Mouse (Mus musculus) forebrain, embryonic 11.5 days (tissue): Measurements from ENCODE around the gene Zfhx3. TPM values are rescaled to one million over a fixed set of nuclear protein-coding genes. Genes with fewer than 3 reads are reported as not detected.

Experiments used
- ATAC-seq: fragments of 200-750 bp; cut with Nextera tagmentation; replicated peaks from 2 replicates; pipeline ENCODE4 v1.8.0; 2017; ENCODE audit warnings: moderate TSS enrichment; ENCODE audit not compliant: low FRiP score
- DNase-seq: peaks from one replicate; pipeline ENCODE4 v3.0.0-alpha.2; 2017; ENCODE audit warnings: low spot score
- H3K27ac ChIP-seq: fragments of 300-500 bp; sonication (generic); 2 replicates; pipeline ENCODE4 v1.5.1; 2014; ENCODE audit warnings: low read depth, low read length
- H3K27me3 ChIP-seq: fragments of 300-500 bp; sonication (generic); 2 replicates; pipeline ENCODE4 v1.6.1; 2014; ENCODE audit warnings: mild to moderate bottlenecking, low read length, mixed read lengths; ENCODE audit not compliant: control insufficient read depth, insufficient read depth
- H3K36me3 ChIP-seq: fragments of 300-500 bp; sonication (generic); 2 replicates; pipeline ENCODE4 v1.6.1; 2014; ENCODE audit warnings: mild to moderate bottlenecking, low read length, moderate library complexity, mixed read lengths; ENCODE audit not compliant: control insufficient read depth, insufficient read depth
- H3K4me1 ChIP-seq: fragments of 300-500 bp; sonication (generic); replicated peaks from 2 replicates; pipeline ENCODE4 v1.6.1; 2014; ENCODE audit warnings: low read length, mixed read lengths; ENCODE audit not compliant: control insufficient read depth, insufficient read depth
- H3K4me2 ChIP-seq: fragments of 300-500 bp; sonication (generic); 2 replicates; pipeline ENCODE4 v1.6.1; 2014; ENCODE audit warnings: low read depth, mild to moderate bottlenecking, low read length, moderate library complexity, mixed read lengths; ENCODE audit not compliant: severe bottlenecking
- H3K4me3 ChIP-seq: fragments of 300-500 bp; sonication (generic); 2 replicates; pipeline ENCODE4 v1.5.1; 2014; ENCODE audit warnings: low read depth, low read length
- H3K9ac ChIP-seq: fragments of 300-500 bp; sonication (generic); 2 replicates; pipeline ENCODE4 v1.6.1; 2014; ENCODE audit warnings: low read length
- H3K9me3 ChIP-seq: fragments of 300-500 bp; sonication (generic); 2 replicates; pipeline ENCODE4 v1.6.1; 2016; ENCODE audit warnings: low read length, mixed read lengths; ENCODE audit not compliant: control insufficient read depth
- WGBS: fragments of 180-500 bp; shearing (Covaris S2); extraction: QIAGEN DNeasy Blood & Tissue Kit; methylation state at CpG from one replicate; pipeline ENCODE4 v1.1.7; 2014; 5-methylcytosine and 5-hydroxymethylcytosine counted together
- polyA plus RNA-seq: library from polyadenylated mRNA; unstranded; fragments of >200 nt; fragmentation: Nextera tagmentation; extraction: Ambion mirVana; gene quantifications from 2 replicates; pipeline ENCODE4 v1.2.1, GENCODE M21; 2014

The Zfhx3 gene
- polyA plus RNA-seq, 1 experiment from 2014 or later = 22.9 TPM

DNA sequence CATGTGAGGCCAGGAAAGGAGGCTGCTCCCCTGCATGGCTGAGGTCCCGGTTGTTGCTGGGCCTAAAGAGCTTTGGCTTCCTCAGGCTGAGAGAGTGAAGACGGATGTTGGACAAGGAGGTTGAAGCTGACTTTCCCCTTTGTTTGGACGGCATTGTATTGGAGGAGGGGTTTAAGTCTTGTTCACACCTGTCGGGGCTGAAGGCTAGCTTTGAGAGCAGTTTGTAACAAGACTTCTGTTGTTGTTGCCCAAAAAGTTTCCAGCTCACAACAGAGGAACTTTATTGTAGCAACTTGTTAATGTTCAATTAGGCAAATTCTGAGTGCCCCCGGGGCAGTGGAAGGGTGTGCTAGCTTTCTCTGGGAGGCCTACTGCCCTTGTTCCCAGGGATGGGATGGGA lies 790.9 kb downstream of the Zfhx3 start:
- Histone ChIP-seq H3K27me3 (no peaks in the 10 kb centered on the region), H3K4me3 (no peak overlapping the region), H3K4me1 (peaks cover 42% of the 10 kb centered on the region), H3K9me3 (no peaks in the 10 kb centered on the region), H3K4me2 (no peak overlapping the region), H3K27ac (no peak overlapping the region), H3K36me3 (no peaks in the 10 kb centered on the region), H3K9ac (no peak overlapping the region)
- WGBS = 60% methylated on average over 5 of the region's 5 CpGs
- DNase-seq (no peak), ATAC-seq (no peak)

DNA sequence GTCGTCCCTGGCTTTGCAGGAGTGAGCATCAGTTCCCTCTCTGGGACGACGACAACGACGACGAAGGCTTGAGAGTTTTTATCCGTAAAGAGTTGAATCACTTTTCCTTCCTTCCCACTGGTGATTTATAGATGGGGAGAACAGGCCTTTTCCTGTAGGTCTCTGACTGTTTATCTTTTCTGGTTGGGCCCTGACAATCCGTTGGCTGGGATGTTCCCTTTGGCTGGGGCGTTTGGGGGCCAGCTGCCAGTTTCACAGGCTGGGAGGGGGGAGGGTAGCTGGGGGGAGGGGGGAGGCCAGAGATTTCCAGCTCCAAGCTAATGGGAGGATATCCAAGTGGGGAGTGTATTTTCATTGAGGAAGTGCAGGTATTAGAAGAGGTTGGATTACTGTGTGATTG lies 794.0 kb downstream of the Zfhx3 start:
- no peak for ATAC-seq
- Histone ChIP-seq H3K27me3 (no peaks in the 10 kb centered on the region), H3K27ac (no peak overlapping the region), H3K4me3 (no peak overlapping the region), H3K4me1 (peaks cover 24% of the 10 kb centered on the region; the same call in 1 of the 2 replicates), H3K4me2 (no peak overlapping the region), H3K9ac (no peak overlapping the region), H3K9me3 (no peaks in the 10 kb centered on the region), H3K36me3 (no peaks in the 10 kb centered on the region)
- 58% methylated on average over 9 of the region's 9 CpGs for WGBS
- no peak for DNase-seq

DNA sequence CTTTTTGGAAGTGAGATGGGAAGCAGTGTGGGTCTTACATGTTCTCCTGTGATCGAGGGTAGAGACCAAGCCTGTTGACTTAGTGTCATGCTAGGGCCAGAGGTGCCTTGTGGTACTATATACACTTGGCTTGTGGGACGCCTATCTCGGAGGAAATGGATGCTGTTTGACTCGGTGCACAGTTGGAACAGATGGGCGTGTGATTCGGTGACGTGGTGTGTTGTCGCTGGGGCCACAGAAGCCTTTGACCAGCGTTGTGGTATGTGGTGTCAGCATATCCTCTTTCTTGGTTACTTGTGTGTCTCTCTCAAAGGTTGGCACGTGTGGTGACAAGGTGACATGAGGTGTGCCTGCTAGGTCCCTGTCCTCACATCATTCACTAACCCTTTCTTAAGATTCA lies 795.7 kb downstream of the Zfhx3 start:
- Histone ChIP-seq H3K4me1 (peaks cover 12% of the 10 kb centered on the region; the same call in 1 of the 2 replicates), H3K27ac (no peak overlapping the region), H3K9ac (no peak overlapping the region), H3K4me2 (no peak overlapping the region), H3K36me3 (no peaks in the 10 kb centered on the region), H3K27me3 (no peaks in the 10 kb centered on the region), H3K9me3 (no peaks in the 10 kb centered on the region), H3K4me3 (no peak overlapping the region)
- DNase-seq (no peak), ATAC-seq (no peak)
- WGBS = 94% methylated on average over 10 of the region's 10 CpGs

DNA sequence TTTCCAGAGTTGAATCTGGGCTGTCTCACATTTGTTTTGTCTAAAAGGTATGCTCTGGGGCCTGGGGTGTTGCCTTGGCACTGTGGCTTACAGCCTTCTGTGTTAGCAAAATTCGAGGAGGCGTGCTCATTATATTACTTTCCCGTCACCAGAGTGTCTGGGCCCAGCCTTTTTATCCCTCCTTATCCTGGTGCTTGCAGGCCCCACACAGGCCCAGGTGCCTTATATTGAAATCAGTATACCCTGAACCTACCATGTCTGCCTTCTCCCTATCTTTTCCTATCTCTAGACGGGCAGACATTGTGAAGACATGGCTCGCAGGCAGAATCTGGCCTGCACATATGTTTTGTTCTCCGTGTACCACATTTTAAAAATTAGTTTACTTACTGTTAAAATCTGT lies 797.1 kb downstream of the Zfhx3 start:
- H3K36me3 ChIP-seq = no peaks in the 10 kb centered on the region
- ATAC-seq (no peak), DNase-seq (no peak)
- H3K4me3 ChIP-seq = no peak overlapping the region
- no peak overlapping the region for H3K27ac ChIP-seq
- no peaks in the 10 kb centered on the region for H3K27me3 ChIP-seq
- H3K4me2 ChIP-seq = no peak overlapping the region
- no peaks in the 10 kb centered on the region for H3K9me3 ChIP-seq
- WGBS = 78% methylated on average over 6 of the region's 6 CpGs
- H3K9ac ChIP-seq = no peak overlapping the region
- H3K4me1 ChIP-seq = peaks cover 6% of the 10 kb centered on the region; the same call in 1 of the 2 replicates

DNA sequence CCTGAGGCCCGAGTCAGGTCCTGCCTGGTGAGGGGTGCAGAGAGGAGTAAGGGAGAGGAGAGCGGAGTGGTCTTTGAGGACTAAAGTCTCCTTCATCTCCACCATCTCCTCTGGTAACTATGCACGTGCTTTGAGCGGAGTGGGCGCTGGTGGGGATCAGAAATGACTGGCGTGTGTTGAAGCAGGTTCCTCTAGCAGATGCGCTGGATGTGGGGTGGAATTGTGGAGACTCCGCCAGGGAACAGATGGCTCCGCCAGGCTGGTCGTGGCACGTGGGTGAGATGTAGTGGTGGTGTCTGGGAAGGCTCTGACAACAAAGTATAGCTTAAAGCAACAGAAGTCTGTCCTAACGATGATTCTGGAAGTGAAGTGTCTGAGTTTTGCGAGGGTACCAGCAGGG lies 798.0 kb downstream of the Zfhx3 start:
- DNase-seq (no peak), ATAC-seq (no peak)
- WGBS = 89% methylated on average over 13 of the region's 13 CpGs

DNA sequence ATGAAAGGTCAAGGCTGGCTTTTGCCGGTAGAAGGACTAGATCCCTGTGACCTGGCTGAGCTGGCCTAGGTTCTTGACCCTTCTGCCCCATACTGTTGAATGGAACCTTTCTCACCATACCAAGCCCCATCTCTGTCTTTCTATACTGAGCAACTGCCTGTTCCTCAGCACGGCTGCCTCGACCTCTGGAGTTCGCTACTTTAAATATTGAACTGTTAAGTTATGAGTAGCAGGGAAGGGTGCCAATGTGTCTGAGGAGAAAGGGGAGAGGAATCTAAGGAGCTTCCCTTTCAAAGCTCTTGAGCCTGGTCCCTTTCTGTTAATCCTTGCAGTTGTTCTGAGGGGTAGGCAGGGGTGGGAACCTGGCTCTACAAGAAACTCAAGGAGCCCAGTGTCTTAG lies 799.2 kb downstream of the Zfhx3 start:
- Histone ChIP-seq H3K4me3 (no peak overlapping the region), H3K4me1 (0 out of 2 replicates have a peak, but pooled peaks cover 1% of the 10 kb centered on the region), H3K36me3 (no peaks in the 10 kb centered on the region), H3K9me3 (no peaks in the 10 kb centered on the region), H3K4me2 (no peak overlapping the region), H3K27ac (no peak overlapping the region), H3K9ac (no peak overlapping the region), H3K27me3 (no peaks in the 10 kb centered on the region; the same call in 1 of the 2 replicates)
- ATAC-seq (no peak), DNase-seq (no peak)
- 92% methylated on average over 4 of the region's 4 CpGs for WGBS

More for the DNA sequence above, 798.0 kb downstream of the Zfhx3 start:
- Histone ChIP-seq H3K36me3 (no peaks in the 10 kb centered on the region), H3K9ac (no peak overlapping the region), H3K4me3 (no peak overlapping the region), H3K4me1 (peaks cover 4% of the 10 kb centered on the region; the same call in 1 of the 2 replicates), H3K27ac (no peak overlapping the region), H3K9me3 (no peaks in the 10 kb centered on the region), H3K27me3 (no peaks in the 10 kb centered on the region), H3K4me2 (no peak overlapping the region)

DNA sequence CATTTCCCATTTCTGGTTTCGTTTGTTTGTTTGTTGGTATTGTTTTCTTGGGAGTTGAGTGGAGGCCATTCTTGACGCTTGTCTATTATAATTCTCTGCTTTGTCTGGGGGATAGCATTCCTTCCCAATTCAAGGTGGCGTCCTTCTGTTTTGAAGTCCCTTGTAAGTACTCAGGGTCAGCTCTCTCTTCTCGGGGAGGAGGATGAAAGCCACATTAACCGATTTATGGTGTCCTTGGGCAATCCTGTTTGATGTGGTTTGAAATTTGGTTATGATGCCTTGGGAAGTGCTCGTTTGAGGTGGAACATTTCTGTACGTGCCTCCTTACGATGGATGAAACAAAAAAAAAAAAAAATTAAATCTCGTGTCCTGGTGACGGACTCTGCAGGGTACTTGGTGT lies 800.0 kb downstream of the Zfhx3 start:
- H3K36me3 ChIP-seq = no peaks in the 10 kb centered on the region
- H3K9ac ChIP-seq = no peak overlapping the region
- H3K27ac ChIP-seq = no peak overlapping the region
- H3K9me3 ChIP-seq = no peaks in the 10 kb centered on the region
- no peaks in the 10 kb centered on the region; the same call in 1 of the 2 replicates for H3K27me3 ChIP-seq
- WGBS = 88% methylated on average over 10 of the region's 10 CpGs
- ATAC-seq = no peak
- no peaks in the 10 kb centered on the region for H3K4me1 ChIP-seq
- H3K4me2 ChIP-seq = no peak overlapping the region
- no peak overlapping the region for H3K4me3 ChIP-seq
- DNase-seq = no peak

DNA sequence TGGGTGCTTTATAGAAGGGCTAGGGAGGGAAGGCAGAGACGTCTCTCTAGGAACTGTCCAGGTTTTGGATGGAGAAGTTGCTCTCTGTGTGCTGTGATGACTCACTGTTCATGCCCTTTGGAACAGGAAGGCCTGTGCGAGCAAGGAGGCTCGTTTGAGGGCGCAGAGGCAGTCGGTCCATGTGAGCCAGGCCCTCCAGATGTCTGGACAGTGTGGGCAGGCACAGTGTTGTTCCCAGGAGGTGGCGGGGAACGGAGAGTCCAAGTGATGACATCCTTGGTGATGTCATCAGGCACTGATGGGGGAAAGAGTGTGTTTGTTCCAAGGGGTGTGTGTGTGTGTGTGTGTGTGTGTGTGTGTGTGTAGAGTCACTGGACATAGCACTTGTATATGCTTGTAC lies 800.8 kb downstream of the Zfhx3 start:
- H3K4me3 ChIP-seq = no peak overlapping the region
- no peak overlapping the region for H3K4me2 ChIP-seq
- no peak for ATAC-seq
- 0 out of 2 replicates have a peak, but pooled peaks cover 2% of the 10 kb centered on the region for H3K4me1 ChIP-seq
- no peak overlapping the region for H3K27ac ChIP-seq
- no peaks in the 10 kb centered on the region; the same call in 1 of the 2 replicates for H3K27me3 ChIP-seq
- 85% methylated on average over 7 of the region's 7 CpGs for WGBS
- H3K9me3 ChIP-seq = no peaks in the 10 kb centered on the region
- no peak overlapping the region for H3K9ac ChIP-seq
- H3K36me3 ChIP-seq = no peaks in the 10 kb centered on the region
- no peak for DNase-seq

DNA sequence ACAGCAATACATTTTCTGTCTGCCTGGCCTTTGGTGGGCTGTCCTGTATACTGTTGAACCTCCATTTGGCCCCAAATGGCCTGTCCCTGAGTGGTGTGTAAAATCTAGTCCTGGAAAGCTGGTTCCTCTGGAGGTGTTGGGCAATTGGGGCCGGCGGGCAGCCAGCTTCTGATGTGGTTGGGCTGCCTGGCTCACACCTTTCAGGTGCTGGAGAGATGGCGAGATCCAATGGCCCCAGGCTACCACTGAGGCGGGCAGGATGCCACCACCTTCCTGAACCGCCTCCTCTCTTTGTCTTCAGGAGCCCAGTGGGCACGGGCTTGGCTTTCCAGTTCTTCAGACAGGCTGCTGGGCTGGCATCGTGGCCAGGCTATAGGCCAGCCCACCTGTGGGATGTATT lies 803.1 kb downstream of the Zfhx3 start:
- Histone ChIP-seq H3K27ac (no peak overlapping the region), H3K4me2 (no peak overlapping the region), H3K4me3 (no peak overlapping the region), H3K36me3 (no peaks in the 10 kb centered on the region), H3K9me3 (no peaks in the 10 kb centered on the region), H3K27me3 (peaks cover 3% of the 10 kb centered on the region; the same call in 1 of the 2 replicates), H3K4me1 (peaks cover 15% of the 10 kb centered on the region), H3K9ac (no peak overlapping the region)
- DNase-seq (no peak), ATAC-seq (no peak)
- WGBS = 92% methylated on average over 7 of the region's 7 CpGs
